Mouse (Mus musculus) liver, embryonic 13.5 days (tissue): ENCODE measurements at regions not wholly inside any gene's neighbourhood (a gene's known extent, or its start where the extent isn't known, plus 50 kb on each side); places are given as distances from the start of the nearest gene placed in this dataset.

Experiments used
- ATAC-seq: fragments of 200-750 bp; cut with Nextera tagmentation; 2 replicates; pipeline ENCODE4 v1.8.0; 2017; ENCODE audit warnings: low read depth, mild to moderate bottlenecking, moderate number of reproducible peaks, moderate library complexity
- DNase-seq: peaks from one replicate; pipeline ENCODE4 v3.0.0; 2022
- H3K27ac ChIP-seq: fragments of 300-500 bp; sonication (generic); 2 replicates; pipeline ENCODE4 v1.5.1; 2015; ENCODE audit warnings: moderate library complexity, mild to moderate bottlenecking, inconsistent platforms
- H3K27me3 ChIP-seq: fragments of 300-500 bp; sonication (generic); 2 replicates; pipeline ENCODE4 v1.6.1; 2015; ENCODE audit warnings: mild to moderate bottlenecking, inconsistent platforms
- H3K36me3 ChIP-seq: fragments of 300-500 bp; sonication (generic); 2 replicates; pipeline ENCODE4 v1.6.1; 2015; ENCODE audit warnings: mild to moderate bottlenecking, inconsistent platforms
- H3K4me1 ChIP-seq: fragments of 300-500 bp; sonication (generic); replicated peaks from 2 replicates; pipeline ENCODE4 v1.6.1; 2015; ENCODE audit warnings: inconsistent platforms
- H3K4me2 ChIP-seq: fragments of 300-500 bp; sonication (generic); 2 replicates; pipeline ENCODE4 v1.6.1; 2015; ENCODE audit warnings: inconsistent platforms, mild to moderate bottlenecking, moderate library complexity
- H3K4me3 ChIP-seq: fragments of 300-500 bp; sonication (generic); replicated peaks from 2 replicates; pipeline ENCODE4 v1.5.1; 2015; ENCODE audit warnings: mild to moderate bottlenecking, inconsistent platforms
- H3K9ac ChIP-seq: fragments of 300-500 bp; sonication (generic); 2 replicates; pipeline ENCODE4 v1.6.1; 2015; ENCODE audit warnings: mild to moderate bottlenecking, inconsistent platforms
- H3K9me3 ChIP-seq: fragments of 300-500 bp; sonication (generic); replicated peaks from 2 replicates; pipeline ENCODE4 v1.6.1; 2016; ENCODE audit warnings: inconsistent platforms
- WGBS: fragments of 180-500 bp; shearing (Covaris S2); methylation state at CpG from one replicate; pipeline ENCODE4 v1.1.7; 2015; ENCODE audit not compliant: insufficient replicate concordance; 5-methylcytosine and 5-hydroxymethylcytosine counted together

- H3K27me3 ChIP-seq: no peaks in the 10 kb centered on the region
- no peak for DNase-seq
- WGBS: 62% methylated on average over 9 of the region's 9 CpGs
Measured at GRCm38 (mm10) chr13:52738095-52738660, 155.2 kb downstream of the Syk start.

GRCm38 (mm10) chr13:52741371-52741770, 158.4 kb downstream of the Syk start:
- Histone ChIP-seq H3K4me2 (no peak overlapping the region), H3K36me3 (no peaks in the 10 kb centered on the region), H3K4me3 (no peak overlapping the region), H3K9me3 (no peaks in the 10 kb centered on the region), H3K27ac (no peak overlapping the region), H3K4me1 (no peaks in the 10 kb centered on the region), H3K27me3 (no peaks in the 10 kb centered on the region), H3K9ac (no peak overlapping the region)
- no peak for ATAC-seq
- no peak for DNase-seq
- WGBS: 56% methylated on average over 4 of the region's 4 CpGs

More at GRCm38 (mm10) chr13:52738095-52738660, 155.2 kb downstream of the Syk start:
- H3K36me3 ChIP-seq: no peaks in the 10 kb centered on the region
- no peak overlapping the region for H3K27ac ChIP-seq
- no peaks in the 10 kb centered on the region for H3K4me1 ChIP-seq
- no peaks in the 10 kb centered on the region for H3K9me3 ChIP-seq
- no peak for ATAC-seq
- H3K4me3 ChIP-seq: no peak overlapping the region
- no peak overlapping the region for H3K4me2 ChIP-seq
- no peak overlapping the region for H3K9ac ChIP-seq

DNA sequence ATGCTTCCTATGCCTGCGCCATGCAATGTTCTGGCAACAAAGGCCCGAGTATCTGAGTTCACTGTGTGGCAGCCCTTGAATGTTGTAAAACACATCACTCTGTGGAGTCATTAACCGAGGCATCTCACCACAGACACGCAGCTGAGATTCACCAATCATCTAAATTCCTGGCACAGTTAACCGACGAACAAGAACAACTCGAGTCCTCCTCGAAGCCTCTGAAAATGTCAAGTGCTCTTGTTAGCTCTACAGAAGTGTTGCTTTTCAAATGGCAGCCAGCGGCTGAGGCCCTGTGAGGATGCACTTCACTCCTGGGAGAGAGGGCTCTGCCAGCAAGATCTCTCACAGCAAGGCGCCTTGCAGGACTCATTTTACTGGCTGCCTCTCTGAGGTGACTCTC, 173.0 kb downstream of the Syk start:
- no peak for DNase-seq
- 67% methylated on average over 10 of the region's 10 CpGs for WGBS

GRCm38 (mm10) chr13:52765508-52766181, 163.8 kb downstream of the Auh start:
- 61% methylated on average over 13 of the region's 13 CpGs for WGBS

More for the DNA sequence above, 173.0 kb downstream of the Syk start:
- Histone ChIP-seq H3K9me3 (no peaks in the 10 kb centered on the region), H3K36me3 (no peaks in the 10 kb centered on the region), H3K9ac (no peak overlapping the region), H3K4me1 (no peaks in the 10 kb centered on the region), H3K4me2 (no peak overlapping the region), H3K27me3 (no peaks in the 10 kb centered on the region), H3K27ac (no peak overlapping the region), H3K4me3 (no peak overlapping the region)
- no peak for ATAC-seq

DNA sequence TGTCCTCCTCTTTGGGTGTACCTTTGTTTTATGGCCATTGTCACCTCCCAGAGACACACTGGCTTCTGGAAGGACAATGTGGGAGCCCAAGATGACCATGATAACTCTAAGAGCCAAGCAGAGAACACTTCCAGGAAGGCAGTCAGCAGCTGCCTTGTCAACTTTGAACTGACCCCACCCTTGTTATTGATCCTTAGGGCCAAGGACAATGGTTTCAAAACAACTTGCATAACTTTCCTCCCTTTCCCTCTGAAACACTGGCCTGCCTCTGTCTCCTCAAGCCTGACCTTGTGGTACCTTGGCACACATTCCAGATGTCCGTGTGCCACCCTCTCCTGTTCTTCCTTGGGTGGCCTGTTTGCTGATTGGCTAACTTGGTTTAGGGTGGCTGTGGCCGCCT, 163.2 kb downstream of the Auh start:
- Histone ChIP-seq H3K27ac (no peak overlapping the region), H3K4me2 (no peak overlapping the region), H3K4me1 (peaks cover 4% of the 10 kb centered on the region; the same call in 1 of the 2 replicates), H3K9ac (no peak overlapping the region), H3K27me3 (no peaks in the 10 kb centered on the region), H3K9me3 (no peaks in the 10 kb centered on the region), H3K4me3 (no peak overlapping the region), H3K36me3 (no peaks in the 10 kb centered on the region)
- 37% methylated on average over 2 of the region's 2 CpGs for WGBS
- DNase-seq (no peak), ATAC-seq (no peak)

More at GRCm38 (mm10) chr13:52765508-52766181, 163.8 kb downstream of the Auh start:
- Histone ChIP-seq H3K4me1 (peaks cover 2% of the 10 kb centered on the region; the same call in 1 of the 2 replicates), H3K27ac (no peak overlapping the region), H3K9ac (no peak overlapping the region), H3K4me2 (no peak overlapping the region), H3K9me3 (no peaks in the 10 kb centered on the region), H3K36me3 (no peaks in the 10 kb centered on the region), H3K27me3 (no peaks in the 10 kb centered on the region), H3K4me3 (no peak overlapping the region)
- DNase-seq: no peak
- no peak for ATAC-seq

- Histone ChIP-seq H3K27me3 (no peaks in the 10 kb centered on the region), H3K4me1 (peaks cover 4% of the 10 kb centered on the region; the same call in 1 of the 2 replicates), H3K9me3 (no peaks in the 10 kb centered on the region), H3K4me2 (no peak overlapping the region), H3K9ac (no peak overlapping the region), H3K4me3 (no peak overlapping the region), H3K27ac (no peak overlapping the region), H3K36me3 (no peaks in the 10 kb centered on the region)
- ATAC-seq: no peak
- 76% methylated on average over 8 of the region's 8 CpGs for WGBS
- DNase-seq: no peak
Measured at GRCm38 (mm10) chr13:52769956-52770355, 159.5 kb downstream of the Auh start.

DNA sequence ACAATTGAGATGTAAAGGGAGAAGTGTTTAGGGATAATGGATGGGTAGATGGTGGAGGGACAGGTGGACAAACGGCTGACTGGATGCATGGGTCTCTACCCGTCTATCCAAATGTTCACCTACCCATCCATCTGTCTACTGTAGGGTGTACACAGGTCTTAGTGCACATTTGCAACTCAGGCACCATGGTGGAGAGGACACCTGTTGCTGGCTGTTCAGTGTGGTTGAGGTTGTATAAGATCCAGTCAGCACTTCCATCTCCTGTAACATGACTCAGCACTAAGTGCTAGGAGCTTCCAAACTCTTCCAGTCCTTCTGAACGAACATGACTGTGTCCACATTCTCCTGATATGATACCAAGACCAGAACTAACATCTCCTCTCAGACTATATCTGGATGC, 158.0 kb downstream of the Auh start:
- Histone ChIP-seq H3K27me3 (no peaks in the 10 kb centered on the region), H3K4me3 (no peak overlapping the region), H3K4me2 (no peak overlapping the region), H3K27ac (no peak overlapping the region), H3K36me3 (no peaks in the 10 kb centered on the region), H3K9ac (no peak overlapping the region), H3K9me3 (no peaks in the 10 kb centered on the region), H3K4me1 (peaks cover 4% of the 10 kb centered on the region; the same call in 1 of the 2 replicates)
- DNase-seq (no peak), ATAC-seq (no peak)
- 76% methylated on average over 3 of the region's 3 CpGs for WGBS

DNA sequence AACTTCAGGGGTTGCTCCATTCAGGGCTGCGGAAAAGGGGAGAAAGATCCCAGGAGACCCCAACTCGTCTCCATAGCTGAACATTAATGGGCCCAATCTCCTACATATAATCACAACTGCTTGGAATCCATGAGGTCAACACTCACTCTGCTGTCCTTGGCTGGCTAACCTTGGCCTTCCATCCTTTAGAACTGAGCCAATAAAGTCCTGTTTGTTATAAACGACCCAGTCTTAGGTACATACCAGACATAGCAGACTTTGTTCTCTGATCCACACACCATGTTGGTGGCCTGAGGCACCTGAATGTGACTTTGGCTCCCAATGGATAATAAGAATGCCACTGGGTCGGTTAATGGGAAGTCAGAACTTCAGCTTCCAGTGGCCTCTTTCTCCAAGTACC, 157.4 kb downstream of the Auh start:
- peaks cover 4% of the 10 kb centered on the region; the same call in 1 of the 2 replicates for H3K4me1 ChIP-seq
- no peak overlapping the region for H3K9ac ChIP-seq
- H3K4me2 ChIP-seq: no peak overlapping the region
- H3K9me3 ChIP-seq: no peaks in the 10 kb centered on the region
- H3K36me3 ChIP-seq: no peaks in the 10 kb centered on the region
- no peak overlapping the region for H3K27ac ChIP-seq
- H3K4me3 ChIP-seq: no peak overlapping the region
- DNase-seq (no peak), ATAC-seq (no peak)
- 55% methylated on average over 4 of the region's 4 CpGs for WGBS
- H3K27me3 ChIP-seq: no peaks in the 10 kb centered on the region

DNA sequence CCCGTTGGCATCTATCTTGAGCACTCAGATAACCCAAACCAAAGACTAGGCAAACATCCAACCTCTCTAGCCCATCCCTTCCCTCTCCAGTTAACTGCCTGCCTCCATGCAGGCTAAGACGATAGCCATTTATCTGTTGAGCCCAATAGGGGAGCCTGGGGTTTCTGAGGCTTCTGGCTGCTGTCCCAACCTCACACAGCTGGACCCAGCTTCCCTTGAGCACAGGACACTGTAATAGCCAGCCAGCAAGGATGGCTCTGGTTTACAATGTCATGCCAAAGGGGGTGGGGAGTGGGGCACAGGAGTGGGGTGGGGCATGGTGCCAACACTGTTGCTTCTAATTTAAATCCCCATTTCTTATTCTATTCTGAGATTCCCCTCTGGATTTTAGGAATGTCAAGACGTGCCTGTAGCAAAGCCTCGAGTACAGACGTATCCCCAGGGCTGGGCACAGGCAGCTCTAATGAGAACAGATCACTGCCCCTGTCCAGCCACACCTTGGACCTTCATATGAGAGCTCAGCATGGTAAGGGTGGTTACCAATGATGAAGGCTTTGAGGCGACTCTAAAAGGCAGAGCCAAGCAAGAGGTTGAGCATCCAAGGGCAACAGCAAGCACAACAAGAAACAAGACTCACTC, 152.0 kb downstream of the Auh start:
- H3K36me3 ChIP-seq: no peaks in the 10 kb centered on the region
- no peak for DNase-seq
- no peak overlapping the region for H3K4me3 ChIP-seq
- H3K4me2 ChIP-seq: no peak overlapping the region
- H3K9me3 ChIP-seq: no peaks in the 10 kb centered on the region
- no peaks in the 10 kb centered on the region for H3K4me1 ChIP-seq
- no peak overlapping the region for H3K27ac ChIP-seq
- no peak for ATAC-seq
- no peak overlapping the region for H3K9ac ChIP-seq
- WGBS: 42% methylated on average over 6 of the region's 6 CpGs
- H3K27me3 ChIP-seq: no peaks in the 10 kb centered on the region

DNA sequence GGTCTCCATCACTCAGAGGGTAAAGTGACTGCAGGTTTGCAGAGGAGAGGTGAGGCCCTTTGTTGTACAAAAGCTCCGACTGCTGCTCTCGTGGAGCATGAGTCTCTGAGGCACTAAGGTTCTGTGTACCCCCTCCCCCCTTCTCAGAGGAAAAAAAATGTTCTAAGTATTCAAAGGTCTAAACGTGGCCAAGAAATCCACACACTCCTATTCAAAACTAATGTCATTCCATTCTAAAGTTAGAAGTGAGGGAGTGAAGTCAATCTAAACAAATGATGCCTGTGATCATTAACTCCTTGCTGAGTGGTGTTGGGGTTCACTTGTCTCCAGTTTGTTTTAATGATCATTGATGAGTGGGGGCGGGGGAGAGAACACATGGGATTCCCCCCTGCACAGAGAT, 150.6 kb downstream of the Auh start:
- no peak overlapping the region for H3K9ac ChIP-seq
- 43% methylated on average over 4 of the region's 4 CpGs for WGBS
- H3K9me3 ChIP-seq: no peaks in the 10 kb centered on the region
- H3K4me1 ChIP-seq: no peaks in the 10 kb centered on the region
- H3K36me3 ChIP-seq: no peaks in the 10 kb centered on the region
- ATAC-seq (no peak), DNase-seq (no peak)
- H3K4me3 ChIP-seq: no peak overlapping the region
- H3K27me3 ChIP-seq: no peaks in the 10 kb centered on the region
- H3K27ac ChIP-seq: no peak overlapping the region
- H3K4me2 ChIP-seq: no peak overlapping the region
